Mouse (Mus musculus): ENCODE results near the gene Rin2. TPM values are rescaled to one million over a fixed set of nuclear protein-coding genes. Genes with fewer than 3 reads are reported as not detected.

Rin2 gene
- total and polyA plus RNA-seq, 3 experiments: 0.05 to 0.10 (median 0.08) TPM

DNA sequence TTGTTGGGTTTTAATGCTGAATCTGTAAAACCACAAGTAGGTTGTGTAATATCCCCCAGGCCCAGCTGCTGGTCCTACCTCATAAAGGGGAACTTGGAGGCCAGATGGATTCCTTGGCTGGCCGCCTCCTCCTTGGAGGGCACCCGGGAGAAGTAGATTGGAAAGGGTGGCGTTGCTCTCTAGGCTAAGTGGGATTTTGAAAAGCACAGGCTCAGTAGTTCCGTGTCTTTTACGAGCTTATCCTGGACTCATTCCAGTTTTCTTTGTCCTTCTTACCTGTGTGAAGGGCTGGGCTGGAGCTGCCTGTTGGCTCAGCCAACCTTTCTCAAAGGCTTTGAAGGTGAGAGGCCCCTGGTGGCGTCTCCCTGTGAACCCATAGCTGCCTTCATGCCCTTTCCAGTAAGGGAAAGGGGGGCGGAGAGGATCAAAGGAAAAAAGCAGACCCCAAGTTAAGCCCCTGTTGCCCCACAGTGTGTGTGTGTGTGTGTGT, 184.5 kb downstream of the Rin2 start:
- dilution Hi-C loops (cut with MboI; ENCODE audit: extremely low pct_ligation_motif_present, extremely low pct_unique_long_range_greater_than_20kb, low sequenced_read_pairs) (no loop called here), in situ Hi-C loops (cut with MboI; ENCODE audit: low pct_ligation_motif_present, low pct_unique_long_range_greater_than_20kb, low sequenced_read_pairs) (no loop called here)
- TF ChIP-seq UBTF (IDR thresholded peaks at IDR 0.05; ENCODE audit: low read depth, low read length) (no peak), JUN (IDR thresholded peaks at IDR 0.05; ENCODE audit: insufficient read depth, low read depth, low read length) (no peak), MAFK (IDR thresholded peaks at IDR 0.05; ENCODE audit: insufficient replicate concordance, low read length) (no peak), ZMIZ1 (IDR thresholded peaks at IDR 0.05; ENCODE audit: low read depth, low read length) (no peak), EP300 (IDR thresholded peaks at IDR 0.05; ENCODE audit: low read length) (no peak), ETS1 (conservative IDR thresholded peaks at IDR 0.05; ENCODE audit: low read depth, low read length) (no peak), ZC3H11A (IDR thresholded peaks at IDR 0.05; ENCODE audit: low read depth, low read length) (no peak), ELF1 (IDR thresholded peaks at IDR 0.05; ENCODE audit: low read depth, low read length) (no peak), ZKSCAN1 (IDR thresholded peaks at IDR 0.05; ENCODE audit: borderline replicate concordance, low read depth, low read length) (no peak), BHLHE40 (IDR thresholded peaks at IDR 0.05; ENCODE audit: low read depth, low read length) (no peak), RAD21 (IDR thresholded peaks at IDR 0.05; ENCODE audit: low read depth, low read length) (no peak), MXI1 (IDR thresholded peaks at IDR 0.05; ENCODE audit: low read depth, low read length) (no peak), MAZ (IDR thresholded peaks at IDR 0.05; ENCODE audit: low read depth, low read length) (no peak), E2F4 (IDR thresholded peaks at IDR 0.05; ENCODE audit: insufficient replicate concordance, low read depth, low read length) (no peak), KAT2A (IDR thresholded peaks at IDR 0.05; ENCODE audit: insufficient replicate concordance, low read length) (no peak), HCFC1 (IDR thresholded peaks at IDR 0.05; ENCODE audit: low read depth, low read length) (no peak), RCOR1 (conservative IDR thresholded peaks at IDR 0.05; ENCODE audit: low read depth, low read length) (no peak), MAX (IDR thresholded peaks at IDR 0.05; ENCODE audit: low read length) (no peak), USF1 (IDR thresholded peaks at IDR 0.05; ENCODE audit: low read depth, low read length) (no peak), MYC (IDR thresholded peaks at IDR 0.05; ENCODE audit: low read depth, low read length) (no peak)
- no peak overlapping the region for H3K4me2 ChIP-seq (ENCODE audit: insufficient read depth, low read depth, poor library complexity, severe bottlenecking)
- H3K9me3 ChIP-seq (replicated peaks; ENCODE audit: low read length): no peaks in the 10 kb centered on the region
- H3K79me2 ChIP-seq (replicated peaks; ENCODE audit: control insufficient read depth, extremely low read depth, insufficient read depth, poor library complexity, severe bottlenecking): no peaks in the 10 kb centered on the region
- no peak overlapping the region for H3K9ac ChIP-seq (ENCODE audit: insufficient read depth, low read depth)
- DNase-seq (ENCODE audit: extremely low read depth): no peak
- H3K27ac ChIP-seq (ENCODE audit: insufficient read depth, low read depth): no peak overlapping the region
- H3K4me3 ChIP-seq (replicated peaks in 1 of 3; ENCODE audit: low read depth in 2 of 3, low read length in 2 of 3, poor library complexity in 1 of 3): no peak overlapping the region
- H3K4me1 ChIP-seq (ENCODE audit: control insufficient read depth in 1 of 2, insufficient read depth in 2 of 2): peaks cover 2 to 22% of the 10 kb centered on the region in 2 experiments; a peak in 3 of 4 replicates
- no peaks in the 10 kb centered on the region for H3K36me3 ChIP-seq (replicated peaks in 1 of 2; ENCODE audit: control insufficient read depth in 1 of 2, insufficient read depth in 1 of 2, low read length in 1 of 2)
- peaks cover 12% of the 10 kb centered on the region for H3K27me3 ChIP-seq (replicated peaks)
